Mouse (Mus musculus): ENCODE data around the gene Bhmt. TPM values are rescaled to one million over a fixed set of nuclear protein-coding genes. Genes with fewer than 3 reads are reported as not detected.
A peak's percentile ranks its signal among the peaks of the same experiment; 100 is the strongest.

Bhmt gene
- polyA plus RNA-seq (2012; rRNA removed): 9.6 and 23.1 TPM in 2 replicates

DNA sequence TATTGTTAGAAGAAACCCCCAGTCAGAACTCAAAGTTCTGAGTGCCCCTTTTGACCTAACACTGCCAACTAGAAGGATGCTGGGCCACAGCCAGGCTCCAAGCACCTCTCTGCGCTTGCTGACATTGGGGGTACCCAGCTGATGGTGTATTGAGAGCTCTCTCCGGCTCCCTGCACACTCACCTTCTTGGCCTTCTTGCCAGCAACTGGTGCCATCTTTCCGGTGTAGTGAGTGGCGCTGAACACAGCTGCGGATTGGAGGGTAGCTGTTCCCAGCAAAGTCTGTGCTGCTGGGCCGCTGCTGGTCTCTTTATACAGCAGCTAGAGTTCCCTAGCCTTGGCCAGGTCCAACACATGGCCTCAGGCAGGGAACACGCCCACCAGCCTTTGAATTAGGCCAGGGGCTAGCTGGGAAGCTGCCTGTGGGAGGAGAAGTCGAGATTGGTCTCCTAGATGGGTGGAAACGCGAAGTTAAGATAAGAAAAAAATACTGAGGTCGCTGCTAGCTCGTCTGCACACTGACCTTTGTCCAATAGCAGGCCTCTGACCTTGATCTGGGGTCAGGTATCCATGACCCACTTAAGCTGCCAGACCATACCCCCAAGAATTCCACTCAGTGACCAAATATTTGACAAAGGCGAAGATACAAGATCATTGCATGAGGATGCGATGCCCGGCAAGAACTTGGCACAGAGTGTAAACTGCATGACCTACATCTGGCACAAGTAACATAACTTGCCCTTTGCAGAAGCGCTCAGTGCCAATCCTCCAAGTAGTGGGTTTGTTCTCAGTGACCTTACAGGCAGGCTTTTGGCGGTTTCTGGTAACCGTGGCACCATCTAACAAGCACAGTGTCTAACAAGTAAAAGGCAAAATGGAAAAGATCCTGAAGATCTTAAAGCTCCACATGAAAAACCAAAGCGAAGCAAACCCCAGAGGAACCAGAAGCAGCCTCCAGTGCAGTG lies at the start of gene Bhmt:
Gene Bhmt, minus strand, starts transcription at position 680 of the 964 bp plus-strand sequence.
- TF ChIP-seq CTCF (IDR thresholded peaks at IDR 0.05; ENCODE audit: control insufficient read depth, insufficient read depth, insufficient replicate concordance, low read depth, low read length) (no peak), POLR2A (IDR thresholded peaks at IDR 0.05; ENCODE audit: control insufficient read depth, low read depth, low read length) (no peak; the same call in 1 of the 2 replicates)
- H3K4me3 ChIP-seq (ENCODE audit: control insufficient read depth, low read depth, low read length): peak within 1 kb of the TSS; percentile 9
- H3K27ac ChIP-seq (ENCODE audit: control insufficient read depth, insufficient read depth, low read depth, low read length): peak within 1 kb of the TSS; percentile 33; the same call in 1 of the 2 replicates
- H3K27me3 ChIP-seq (ENCODE audit: control insufficient read depth, insufficient read depth, low read length): no peaks in the 10 kb centered on the region
- no peaks in the 10 kb centered on the region for H3K36me3 ChIP-seq (ENCODE audit: control insufficient read depth, insufficient read depth, low read length)
- peaks cover 5% of the 10 kb centered on the region; the same call in 1 of the 2 replicates for H3K4me1 ChIP-seq (ENCODE audit: control insufficient read depth, insufficient read depth, low read length)

DNA sequence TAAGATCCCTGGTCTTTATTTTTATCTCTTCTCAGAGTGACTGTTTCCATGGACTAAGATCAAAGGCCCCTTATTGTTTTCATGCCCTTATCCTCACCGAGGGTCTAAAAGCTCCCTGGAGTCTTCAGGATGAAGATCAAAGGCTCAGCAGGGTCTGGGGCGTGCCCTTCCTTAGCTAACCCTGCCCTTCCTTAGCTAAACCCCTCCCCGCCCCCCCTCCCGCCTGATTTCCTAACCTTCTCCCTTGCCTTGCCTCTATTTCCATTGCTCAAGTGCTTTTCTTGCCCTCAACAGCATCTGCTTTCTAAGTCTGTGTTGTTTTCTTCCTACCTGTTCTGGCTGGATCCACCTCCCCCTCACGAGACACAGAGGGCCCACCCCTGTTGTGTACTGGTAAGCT lies 49.6 kb upstream of the Bhmt start:
- Histone ChIP-seq H3K36me3 (ENCODE audit: control insufficient read depth, insufficient read depth, low read length) (no peaks in the 10 kb centered on the region), H3K27ac (ENCODE audit: control insufficient read depth, insufficient read depth, low read depth, low read length) (no peak overlapping the region)

DNA sequence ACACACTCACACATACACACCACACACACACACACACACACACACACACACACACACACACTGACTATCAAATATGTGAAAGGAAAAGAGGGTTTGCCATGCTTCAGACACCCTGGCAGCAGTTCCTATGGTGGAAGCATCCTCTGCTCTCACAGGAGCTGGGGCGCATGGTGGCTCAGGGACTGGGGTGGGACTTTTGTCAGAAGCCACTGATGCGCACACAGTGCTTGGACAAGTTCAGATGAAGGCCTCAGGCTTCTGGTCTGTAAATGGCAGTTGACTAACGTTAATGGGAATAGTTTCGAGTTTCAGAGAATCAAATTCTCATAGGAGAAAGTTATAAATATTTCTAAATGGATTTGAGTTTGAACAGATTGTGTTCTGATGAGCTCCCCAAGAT lies 47.5 kb upstream of the Bhmt start:
- no peak overlapping the region for H3K4me3 ChIP-seq (ENCODE audit: control insufficient read depth, low read depth, low read length)
- no peak for TF ChIP-seq CTCF (IDR thresholded peaks at IDR 0.05; ENCODE audit: control insufficient read depth, insufficient read depth, insufficient replicate concordance, low read depth, low read length)
- no peaks in the 10 kb centered on the region for H3K27me3 ChIP-seq (ENCODE audit: control insufficient read depth, insufficient read depth, low read length)
- H3K36me3 ChIP-seq (ENCODE audit: control insufficient read depth, insufficient read depth, low read length): no peaks in the 10 kb centered on the region
- no peak overlapping the region for H3K27ac ChIP-seq (ENCODE audit: control insufficient read depth, insufficient read depth, low read depth, low read length)
- no peaks in the 10 kb centered on the region for H3K4me1 ChIP-seq (ENCODE audit: control insufficient read depth, insufficient read depth, low read length)

More for the DNA sequence above, 49.6 kb upstream of the Bhmt start:
- no peak overlapping the region for H3K4me3 ChIP-seq (ENCODE audit: control insufficient read depth, low read depth, low read length)
- TF ChIP-seq POLR2A (IDR thresholded peaks at IDR 0.05; ENCODE audit: control insufficient read depth, low read depth, low read length) (no peak), CTCF (IDR thresholded peaks at IDR 0.05; ENCODE audit: control insufficient read depth, insufficient read depth, insufficient replicate concordance, low read depth, low read length) (no peak)
- H3K4me1 ChIP-seq (ENCODE audit: control insufficient read depth, insufficient read depth, low read length): no peaks in the 10 kb centered on the region
- H3K27me3 ChIP-seq (ENCODE audit: control insufficient read depth, insufficient read depth, low read length): no peaks in the 10 kb centered on the region

DNA sequence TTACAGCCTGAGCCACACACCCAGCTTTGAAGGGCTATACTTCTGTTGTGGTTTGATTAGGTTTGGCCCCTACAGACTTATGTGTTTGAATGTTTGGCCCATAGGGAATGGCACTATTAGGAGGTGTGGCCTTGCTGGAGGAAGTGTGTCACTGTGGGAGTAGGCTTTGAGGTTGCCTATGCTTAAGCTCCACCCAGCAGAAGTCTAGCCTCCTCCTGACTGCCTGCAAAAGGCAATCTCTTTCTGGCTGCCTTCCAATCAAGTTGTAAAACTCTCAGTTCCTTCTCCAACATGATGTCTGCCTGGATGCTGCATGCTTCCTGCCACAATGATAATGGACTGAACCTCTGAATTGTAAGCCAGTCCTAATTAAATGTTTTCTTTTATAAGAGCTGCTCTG lies 45.6 kb upstream of the Bhmt start:
- no peak overlapping the region for H3K27ac ChIP-seq (ENCODE audit: control insufficient read depth, insufficient read depth, low read depth, low read length)
- H3K27me3 ChIP-seq (ENCODE audit: control insufficient read depth, insufficient read depth, low read length): no peaks in the 10 kb centered on the region
- H3K4me3 ChIP-seq (ENCODE audit: control insufficient read depth, low read depth, low read length): no peak overlapping the region
- H3K4me1 ChIP-seq (ENCODE audit: control insufficient read depth, insufficient read depth, low read length): no peaks in the 10 kb centered on the region
- TF ChIP-seq POLR2A (IDR thresholded peaks at IDR 0.05; ENCODE audit: control insufficient read depth, low read depth, low read length) (no peak), CTCF (IDR thresholded peaks at IDR 0.05; ENCODE audit: control insufficient read depth, insufficient read depth, insufficient replicate concordance, low read depth, low read length) (no peak)
- H3K36me3 ChIP-seq (ENCODE audit: control insufficient read depth, insufficient read depth, low read length): no peaks in the 10 kb centered on the region

DNA sequence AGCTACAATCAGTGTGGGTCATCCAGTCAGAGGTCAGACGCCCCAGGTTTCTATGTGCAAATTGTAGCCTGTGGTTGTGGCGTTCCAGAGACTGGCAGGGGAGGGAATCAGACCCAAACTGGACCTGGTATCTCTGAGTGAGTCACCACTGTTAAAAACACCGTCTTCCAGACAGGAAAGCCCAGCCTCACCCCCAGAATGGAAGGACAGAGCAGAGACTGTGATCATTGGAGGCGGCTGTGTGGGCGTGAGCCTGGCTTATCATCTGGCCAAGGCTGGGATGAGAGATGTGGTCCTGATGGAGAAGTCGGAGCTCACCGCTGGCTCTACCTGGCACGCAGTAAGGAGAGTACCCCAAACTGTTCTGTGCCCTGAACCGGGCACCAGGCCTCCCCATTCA lies 39.1 kb upstream of the Bhmt start:
- Histone ChIP-seq H3K4me1 (ENCODE audit: control insufficient read depth, insufficient read depth, low read length) (peaks cover 6% of the 10 kb centered on the region; the same call in 1 of the 2 replicates), H3K36me3 (ENCODE audit: control insufficient read depth, insufficient read depth, low read length) (no peaks in the 10 kb centered on the region), H3K27ac (ENCODE audit: control insufficient read depth, insufficient read depth, low read depth, low read length) (no peak overlapping the region), H3K27me3 (ENCODE audit: control insufficient read depth, insufficient read depth, low read length) (no peaks in the 10 kb centered on the region), H3K4me3 (ENCODE audit: control insufficient read depth, low read depth, low read length) (no peak overlapping the region)
- no peak for TF ChIP-seq CTCF (IDR thresholded peaks at IDR 0.05; ENCODE audit: control insufficient read depth, insufficient read depth, insufficient replicate concordance, low read depth, low read length)
- TF ChIP-seq POLR2A (IDR thresholded peaks at IDR 0.05; ENCODE audit: control insufficient read depth, low read depth, low read length): no peak

DNA sequence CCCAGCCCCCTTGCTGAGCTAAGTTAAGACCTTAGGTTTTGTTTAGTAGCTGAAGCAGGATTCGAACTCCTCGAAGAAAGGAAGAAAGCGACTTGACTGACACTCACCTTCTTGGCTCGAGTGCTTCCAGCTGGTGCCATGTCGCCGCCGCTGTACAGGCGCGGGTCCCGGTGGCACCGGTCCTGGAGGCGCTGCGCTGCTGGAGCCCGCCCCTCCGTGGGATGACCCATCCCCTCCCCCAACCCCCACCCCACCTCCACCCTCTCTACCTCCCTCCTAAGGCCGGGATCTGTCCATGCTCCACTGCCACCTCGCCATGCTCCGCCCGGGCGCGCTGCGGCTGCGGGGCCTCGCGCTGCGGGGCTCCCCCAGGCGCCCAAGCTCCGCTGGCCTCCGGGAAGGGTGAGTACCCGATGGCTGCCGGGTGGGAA lies 36.4 kb upstream of the Bhmt start, which contains the start of the genes Bhmt2 and Dmgdh:
Gene Bhmt2, minus strand, starts transcription at position 172 of the 431 bp plus-strand sequence.
Gene Dmgdh, plus strand, starts transcription at position 303 of the 431 bp plus-strand sequence.
- TF ChIP-seq POLR2A (IDR thresholded peaks at IDR 0.05; ENCODE audit: control insufficient read depth, low read depth, low read length) (no peak), CTCF (IDR thresholded peaks at IDR 0.05; ENCODE audit: control insufficient read depth, insufficient read depth, insufficient replicate concordance, low read depth, low read length) (no peak)
- no peaks in the 10 kb centered on the region for H3K36me3 ChIP-seq (ENCODE audit: control insufficient read depth, insufficient read depth, low read length)
- H3K4me3 ChIP-seq (ENCODE audit: control insufficient read depth, low read depth, low read length): peak within 1 kb of the TSS; percentile 44
- H3K27me3 ChIP-seq (ENCODE audit: control insufficient read depth, insufficient read depth, low read length): no peaks in the 10 kb centered on the region
- no peak within 1 kb of the TSS for H3K27ac ChIP-seq (ENCODE audit: control insufficient read depth, insufficient read depth, low read depth, low read length)
- peaks cover 6% of the 10 kb centered on the region; the same call in 1 of the 2 replicates for H3K4me1 ChIP-seq (ENCODE audit: control insufficient read depth, insufficient read depth, low read length)

DNA sequence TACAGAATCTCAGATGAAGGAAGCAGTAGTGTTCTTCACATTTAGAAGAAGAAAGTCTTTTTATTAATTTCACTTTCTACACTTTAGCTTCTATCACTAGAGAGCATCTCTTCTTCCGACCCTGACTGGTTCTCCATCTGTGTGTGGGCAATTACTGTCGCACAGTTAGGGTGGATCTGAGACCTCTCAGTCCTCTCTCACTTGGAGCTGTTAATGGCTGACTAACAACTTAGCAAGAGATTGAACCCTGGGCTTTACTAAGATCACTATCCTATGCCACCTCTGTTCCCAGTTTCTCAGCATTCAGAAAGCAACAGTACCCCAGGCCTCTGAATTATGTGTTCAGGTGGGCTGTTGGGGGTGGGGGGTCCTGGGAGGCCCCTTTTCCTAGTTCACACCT lies 35.5 kb upstream of the Bhmt start:
- Histone ChIP-seq H3K36me3 (ENCODE audit: control insufficient read depth, insufficient read depth, low read length) (no peaks in the 10 kb centered on the region), H3K4me3 (ENCODE audit: control insufficient read depth, low read depth, low read length) (no peak overlapping the region), H3K27ac (ENCODE audit: control insufficient read depth, insufficient read depth, low read depth, low read length) (no peak overlapping the region), H3K27me3 (ENCODE audit: control insufficient read depth, insufficient read depth, low read length) (no peaks in the 10 kb centered on the region), H3K4me1 (ENCODE audit: control insufficient read depth, insufficient read depth, low read length) (peaks cover 6% of the 10 kb centered on the region; the same call in 1 of the 2 replicates)
- no peak for TF ChIP-seq CTCF (IDR thresholded peaks at IDR 0.05; ENCODE audit: control insufficient read depth, insufficient read depth, insufficient replicate concordance, low read depth, low read length)
- TF ChIP-seq POLR2A (IDR thresholded peaks at IDR 0.05; ENCODE audit: control insufficient read depth, low read depth, low read length): no peak
